Mouse (Mus musculus) right cerebral cortex, postnatal 4 days (tissue): ENCODE results near the gene Zfp536.

Experiments used
- DNase-seq: peaks from one replicate; pipeline ENCODE4 v3.0.0-alpha.2; 2022

Gene Zfp536

GRCm38 (mm10) chr7:37600318-37600717 is 173.1 kb downstream of the Zfp536 start:
- no peak for DNase-seq

GRCm38 (mm10) chr7:37594211-37595030 is 179.0 kb downstream of the Zfp536 start:
- DNase-seq = no peak

- no peak for DNase-seq
These were observed 179.9 kb downstream of the Zfp536 start for GRCm38 (mm10) chr7:37593566-37593965.

GRCm38 (mm10) chr7:37586694-37587093 is 186.7 kb downstream of the Zfp536 start:
- no peak for DNase-seq

GRCm38 (mm10) chr7:37581262-37581661 is 192.2 kb downstream of the Zfp536 start:
- no peak for DNase-seq

- DNase-seq = no peak
These were observed 192.9 kb downstream of the Zfp536 start for GRCm38 (mm10) chr7:37580554-37580953.

- DNase-seq = no peak
These were observed 201.4 kb downstream of the Zfp536 start for GRCm38 (mm10) chr7:37572021-37572420.

- no peak for DNase-seq
These were observed 204.5 kb downstream of the Zfp536 start for GRCm38 (mm10) chr7:37568811-37569500.

GRCm38 (mm10) chr7:37568041-37568440 is 205.4 kb downstream of the Zfp536 start:
- no peak for DNase-seq

- no peak for DNase-seq
These were observed 207.4 kb downstream of the Zfp536 start for GRCm38 (mm10) chr7:37566019-37566418.

- DNase-seq = no peak
These were observed 208.1 kb downstream of the Zfp536 start for GRCm38 (mm10) chr7:37565371-37565770.

- no peak for DNase-seq
These were observed 208.8 kb downstream of the Zfp536 start for GRCm38 (mm10) chr7:37564644-37565043.

GRCm38 (mm10) chr7:37563831-37564400 is 209.5 kb downstream of the Zfp536 start:
- no peak for DNase-seq

GRCm38 (mm10) chr7:37563171-37563574 is 210.3 kb downstream of the Zfp536 start:
- DNase-seq = no peak

- no peak for DNase-seq
These were observed 210.9 kb downstream of the Zfp536 start for GRCm38 (mm10) chr7:37562505-37562904.

GRCm38 (mm10) chr7:37560581-37560980 is 212.9 kb downstream of the Zfp536 start:
- no peak for DNase-seq

- no peak for DNase-seq
These were observed 213.6 kb downstream of the Zfp536 start for GRCm38 (mm10) chr7:37559851-37560250.

- no peak for DNase-seq
These were observed 214.1 kb downstream of the Zfp536 start for GRCm38 (mm10) chr7:37559341-37559740.

GRCm38 (mm10) chr7:37556811-37557210 is 216.6 kb downstream of the Zfp536 start:
- DNase-seq = no peak

- DNase-seq = no peak
These were observed 219.0 kb downstream of the Zfp536 start for GRCm38 (mm10) chr7:37554405-37554804.

GRCm38 (mm10) chr7:37553646-37554045 is 219.8 kb downstream of the Zfp536 start:
- no peak for DNase-seq

GRCm38 (mm10) chr7:37552384-37552783 is 221.1 kb downstream of the Zfp536 start:
- DNase-seq = no peak

- DNase-seq = no peak
These were observed 224.6 kb downstream of the Zfp536 start for GRCm38 (mm10) chr7:37548805-37549204.

GRCm38 (mm10) chr7:37544011-37544410 is 229.4 kb downstream of the Zfp536 start:
- no peak for DNase-seq
